19 mouse cellular contexts compared by ENCODE assay signal in genomic region chr16:94011224-94011623, GRCm38 (mm10). TPM values are rescaled to one million over a fixed set of nuclear protein-coding genes. Genes with fewer than 3 reads are reported as not detected.
DNase-seq lines count a peak whose midpoint lies in the region; ATAC-seq and TF ChIP-seq lines count a peak whose summit lies in the region.
"Had no signal": no experiment of that assay in that cellular context is flagged by ENCODE, and none has a peak within 500 bp of the region (broad histone marks: within the 10 kb centered on the region; RNA-seq: fewer than 3 reads in every experiment).

No protein-coding gene starts in this region.

- no peak for TF ChIP-seq POLR2A in spleen, adult 2 months (IDR thresholded peaks at IDR 0.05; ENCODE audit: low read depth, low read length)

- H3K36me3 ChIP-seq in spleen, adult 2 months (ENCODE audit: control insufficient read depth, insufficient read depth, low read length) = no peaks in the 10 kb centered on the region
- H3K36me3 ChIP-seq: G1E; liver, embryonic 13.5 days; midbrain, embryonic 13.5 days had no signal

- H3K4me3 ChIP-seq in spleen, adult 2 months (ENCODE audit: extremely low read depth, insufficient read depth, insufficient read length) = no peak overlapping the region
- H3K4me3 ChIP-seq: liver, embryonic 13.5 days; midbrain, embryonic 13.5 days had no signal

- peak; percentile 34 for DNase-seq in embryo, embryonic 11 days
- no peak for DNase-seq in embryo, embryonic 9.5 days (ENCODE audit: extremely low spot score)
- DNase-seq in spleen, adult 2 months (ENCODE audit: low read depth in 1 of 2, low spot score in 2 of 2) = peak; percentile 11 to 41
- DNase-seq in spleen, postnatal 14 days (ENCODE audit: low spot score in 2 of 2) = no peak
- no peak for DNase-seq in cerebellum, adult 9-11 months
- DNase-seq in ovary, adult 18-20 months (ENCODE audit: low spot score) = no peak
- DNase-seq in heart, adult 8-10 months (ENCODE audit: low spot score) = no peak
- DNase-seq: gastrocnemius, postnatal 14 days; heart, postnatal 36 days; kidney, adult 8-10 months; layer of hippocampus, postnatal 36 days; left cerebral cortex, postnatal 4 days; liver, embryonic 13.5 days; thymus, postnatal 25 days had no signal

- peaks cover 3% of the 10 kb centered on the region; the same call in 1 of the 2 replicates for H3K4me1 ChIP-seq in spleen, adult 2 months (ENCODE audit: control insufficient read depth, insufficient read depth, insufficient read length)

- WGBS in spleen, adult 2 months = 1% methylated on average over 5 of the region's 5 CpGs

- ATAC-seq in hematopoietic stem cell, adult 5-6 weeks (replicated peaks in 1 of 2; ENCODE audit: insufficient read depth in 1 of 2, low FRiP score in 2 of 2, low TSS enrichment in 1 of 2, low read depth in 1 of 2, poor library complexity in 2 of 2, severe bottlenecking in 2 of 2) = peak; percentile 71 to 83
- ATAC-seq: midbrain, embryonic 13.5 days had no signal

- peak overlapping the region; percentile 36 for H3K27ac ChIP-seq in spleen, adult 2 months (ENCODE audit: insufficient read depth, low read length)
- H3K27ac ChIP-seq: liver, embryonic 13.5 days; midbrain, embryonic 13.5 days; stomach, postnatal 0 days had no signal

- TF ChIP-seq CTCF in spleen, adult 2 months (IDR thresholded peaks at IDR 0.05; ENCODE audit: extremely low read depth, insufficient read depth, insufficient read length, insufficient replicate concordance) = no peak

- no peaks in the 10 kb centered on the region for H3K27me3 ChIP-seq in spleen, adult 2 months (ENCODE audit: control insufficient read depth, insufficient read depth, low read length)
- H3K27me3 ChIP-seq: midbrain, embryonic 13.5 days had no signal

RNA-seq across cellular contexts. Expression of gene Cldn14, which starts 2.6 kb away (rescaled TPM):
- not detected in 2 replicates for polyA plus RNA-seq in spleen, adult 2 months (2012; rRNA removed)
- not detected in 2 replicates for total RNA-seq in hematopoietic stem cell, adult 5-6 weeks (2017)
- not detected for total RNA-seq in heart, adult 8-10 months (2022)
- total RNA-seq: G1E; gastrocnemius, postnatal 14 days; heart, postnatal 36 days; left cerebral cortex, postnatal 4 days had no signal
- polyA plus RNA-seq: G1E; lung, embryonic 16.5 days; midbrain, embryonic 13.5 days had no signal

Comparison
In these comparisons a context has a peak if more than half of its experiments do, and no peak if none do; other contexts are left out.
1. DNase-seq: peak in embryo, embryonic 11 days (single experiment) and spleen, adult 2 months (2 of 2); none in embryo, embryonic 9.5 days (single experiment), spleen, postnatal 14 days (0 of 2), cerebellum, adult 9-11 months (single experiment), ovary, adult 18-20 months (single experiment) and heart, adult 8-10 months (single experiment).